Mouse (Mus musculus) stomach, postnatal 0 days (tissue): ENCODE data around the gene Spata16.

ENCODE experiments used
- CTCF ChIP-seq: IDR thresholded peaks from 2 replicates; pipeline ENCODE4 v1.5.1; 2016; ENCODE audit warnings: antibody characterized with exemption, low read depth, mild to moderate bottlenecking, moderate library complexity
- EP300 ChIP-seq: optimal IDR thresholded peaks from 2 replicates; pipeline ENCODE3; 2016; ENCODE audit warnings: antibody characterized with exemption

- TF ChIP-seq CTCF (no peak), EP300 (no peak)
Observed at GRCm38 (mm10) chr3:26639214-26639613, 1.8 kb downstream of the Spata16 start.
